Mouse (Mus musculus) G1E (cell line): Measurements from ENCODE around the gene Idi1.
"Not testable (repeated sequence)": the region's sequence is repeated elsewhere in the genome, so short reads cannot be mapped to it uniquely, and the experiment has no call there.

Source experiments
- CTCF ChIP-seq: IDR thresholded peaks from 2 replicates; pipeline ENCODE4 v1.5.1; 2012; ENCODE audit warnings: low read depth, low read length, inconsistent platforms, mixed read lengths
- GATA1 ChIP-seq: IDR thresholded peaks from 2 replicates; pipeline ENCODE4 v1.6.1; 2012; ENCODE audit warnings: borderline replicate concordance, low read length, inconsistent platforms, mixed read lengths
- POLR2AphosphoS5 ChIP-seq: IDR thresholded peaks from 2 replicates; pipeline ENCODE4 v1.6.1; 2012; ENCODE audit warnings: low read depth, low read length, inconsistent platforms; ENCODE audit not compliant: insufficient replicate concordance

DNA sequence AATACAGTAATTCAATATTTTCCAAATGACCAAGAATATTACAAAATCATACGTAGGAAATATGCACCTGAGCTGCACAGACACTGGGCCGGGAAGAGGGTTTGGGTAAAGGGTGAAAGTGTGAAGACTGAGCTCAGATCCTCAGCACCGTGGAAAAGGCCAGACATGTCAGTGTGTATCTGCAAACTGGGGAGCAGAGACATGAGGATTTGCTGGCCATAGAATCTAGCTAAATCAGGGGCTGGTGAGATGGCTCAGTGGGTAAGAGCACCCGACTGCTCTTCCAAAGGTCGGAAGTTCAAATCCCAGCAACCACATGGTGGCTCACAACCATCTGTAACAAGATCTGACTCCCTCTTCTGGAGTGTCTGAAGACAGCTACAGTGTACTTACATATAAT lies 1.4 kb upstream of the Idi1 start:
- TF ChIP-seq CTCF, GATA1, POLR2AphosphoS5: not testable (repeated sequence)
